Mouse (Mus musculus) liver, postnatal 0 days (tissue): ENCODE data around the gene Hs3st6.
"Not testable (repeated sequence)": the region's sequence is repeated elsewhere in the genome, so short reads cannot be mapped to it uniquely, and the experiment has no call there.

Experiments used
- CTCF ChIP-seq: sonication (generic); IDR thresholded peaks from 2 replicates; pipeline ENCODE4 v1.5.1; 2016; ENCODE audit warnings: antibody characterized with exemption, low read depth
- EP300 ChIP-seq: IDR thresholded peaks from 2 replicates; pipeline ENCODE4 v1.6.1; 2016; ENCODE audit warnings: antibody characterized with exemption, low read depth, mild to moderate bottlenecking

GRCm38 (mm10) chr17:24721383-24721955 is 31.3 kb upstream of the Hs3st6 start:
- not testable (repeated sequence) for TF ChIP-seq CTCF, EP300
